Mouse (Mus musculus): ENCODE measurements around the gene Slc4a10. TPM values are rescaled to one million over a fixed set of nuclear protein-coding genes. Genes with fewer than 3 reads are reported as not detected.
A peak's percentile ranks its signal among the peaks of the same experiment; 100 is the strongest.
"Not testable (repeated sequence)": the region's sequence is repeated elsewhere in the genome, so short reads cannot be mapped to it uniquely, and the experiment has no call there.

Slc4a10 gene
- total RNA-seq (2021), result 1 to 10 TPM in 1 of 2 experiments, under 1 TPM in 1; 0.20 to 1.2 TPM
- long read RNA-seq, experiment 1, result 0 reads
- long read RNA-seq, experiment 2, result 0 reads

GRCm38 (mm10) chr2:62046421-62046845 is at the start of gene Slc4a10:
Slc4a10 (plus strand) TSS chr2:62046462.
- no peak for DNase-seq
- H3K4me3 ChIP-seq, result peak within 1 kb of the TSS; percentile 60
- intact Hi-C loops (cut with DNase I), result no loop called here
- H3K27ac ChIP-seq, result no peak within 1 kb of the TSS
- TF ChIP-seq CTCF (IDR thresholded peaks at IDR 0.05), result no peak

GRCm38 (mm10) chr2:62001251-62001650 is 45.0 kb upstream of the Slc4a10 start:
- DNase-seq; intact Hi-C loops (cut with DNase I); H3K27ac ChIP-seq; H3K4me3 ChIP-seq: not testable (repeated sequence)

- intact Hi-C loops (cut with DNase I), result no loop called here
- no peak for DNase-seq
- Histone ChIP-seq H3K27ac (no peak overlapping the region), H3K4me3 (no peak overlapping the region)
- TF ChIP-seq CTCF (IDR thresholded peaks at IDR 0.05), result no peak
Observed at GRCm38 (mm10) chr2:62018209-62018608, 28.1 kb upstream of the Slc4a10 start.

GRCm38 (mm10) chr2:62046861-62047503 is 720 bp downstream of the Slc4a10 start:
- no peak for DNase-seq
- H3K27ac ChIP-seq, result no peak overlapping the region
- no peak for TF ChIP-seq CTCF (IDR thresholded peaks at IDR 0.05)
- H3K4me3 ChIP-seq, result peak overlapping the region; percentile 60
- intact Hi-C loops (cut with DNase I), result no loop called here

- no peak for DNase-seq
- no peak overlapping the region for H3K27ac ChIP-seq
- peak overlapping the region; percentile 60 for H3K4me3 ChIP-seq
- intact Hi-C loops (cut with DNase I), result no loop called here
- TF ChIP-seq CTCF (IDR thresholded peaks at IDR 0.05), result no peak
Observed at GRCm38 (mm10) chr2:62047504-62048005, 1.3 kb downstream of the Slc4a10 start.

GRCm38 (mm10) chr2:62048116-62048515 is 1.9 kb downstream of the Slc4a10 start:
- H3K27ac ChIP-seq, result no peak overlapping the region
- TF ChIP-seq CTCF (IDR thresholded peaks at IDR 0.05), result no peak
- intact Hi-C loops (cut with DNase I), result no loop called here
- H3K4me3 ChIP-seq, result no peak overlapping the region
- no peak for DNase-seq

GRCm38 (mm10) chr2:62076512-62076911 is 30.2 kb downstream of the Slc4a10 start:
- DNase-seq, result no peak
- Histone ChIP-seq H3K27ac (no peak overlapping the region), H3K4me3 (no peak overlapping the region)
- intact Hi-C loops (cut with DNase I), result no loop called here
- no peak for TF ChIP-seq CTCF (IDR thresholded peaks at IDR 0.05)

- H3K27ac ChIP-seq, result no peak overlapping the region
- no peak for TF ChIP-seq CTCF (IDR thresholded peaks at IDR 0.05)
- intact Hi-C loops (cut with DNase I), result no loop called here
- DNase-seq, result no peak
- no peak overlapping the region for H3K4me3 ChIP-seq
Observed at GRCm38 (mm10) chr2:62087566-62087965, 41.3 kb downstream of the Slc4a10 start.

- no peak overlapping the region for H3K27ac ChIP-seq
- no peak overlapping the region for H3K4me3 ChIP-seq
- intact Hi-C loops (cut with DNase I), result no loop called here
- no peak for TF ChIP-seq CTCF (IDR thresholded peaks at IDR 0.05)
- DNase-seq, result no peak
Observed at GRCm38 (mm10) chr2:62088715-62089114, 42.5 kb downstream of the Slc4a10 start.

- intact Hi-C loops (cut with DNase I), result no loop called here
- no peak for TF ChIP-seq CTCF (IDR thresholded peaks at IDR 0.05)
- Histone ChIP-seq H3K4me3 (no peak overlapping the region), H3K27ac (no peak overlapping the region)
- no peak for DNase-seq
Observed at GRCm38 (mm10) chr2:62089208-62089607, 42.9 kb downstream of the Slc4a10 start.

- TF ChIP-seq CTCF (IDR thresholded peaks at IDR 0.05), result no peak
- DNase-seq, result no peak
- intact Hi-C loops (cut with DNase I), result no loop called here
- Histone ChIP-seq H3K27ac (no peak overlapping the region), H3K4me3 (no peak overlapping the region)
Observed at GRCm38 (mm10) chr2:62100526-62100925, 54.3 kb downstream of the Slc4a10 start.

- DNase-seq, result no peak
- Histone ChIP-seq H3K27ac (no peak overlapping the region), H3K4me3 (no peak overlapping the region)
- TF ChIP-seq CTCF (IDR thresholded peaks at IDR 0.05), result no peak
- intact Hi-C loops (cut with DNase I), result no loop called here
Observed at GRCm38 (mm10) chr2:62115346-62115745, 69.1 kb downstream of the Slc4a10 start.

GRCm38 (mm10) chr2:62129975-62130374 is 83.7 kb downstream of the Slc4a10 start:
- no peak for TF ChIP-seq CTCF (IDR thresholded peaks at IDR 0.05)
- intact Hi-C loops (cut with DNase I), result no loop called here
- H3K4me3 ChIP-seq, result no peak overlapping the region
- H3K27ac ChIP-seq, result no peak overlapping the region
- no peak for DNase-seq

- TF ChIP-seq CTCF (IDR thresholded peaks at IDR 0.05), result no peak
- intact Hi-C loops (cut with DNase I), result no loop called here
- DNase-seq, result no peak
- Histone ChIP-seq H3K4me3 (no peak overlapping the region), H3K27ac (no peak overlapping the region)
Observed at GRCm38 (mm10) chr2:62134911-62135310, 88.6 kb downstream of the Slc4a10 start.
